Mouse (Mus musculus): ENCODE data around the gene Gm9044. TPM values are rescaled to one million over a fixed set of nuclear protein-coding genes. Genes with fewer than 3 reads are reported as not detected.
A peak's percentile ranks its signal among the peaks of the same experiment; 100 is the strongest.
"Not testable (repeated sequence)": the region's sequence is repeated elsewhere in the genome, so short reads cannot be mapped to it uniquely, and the experiment has no call there.

Gene Gm9044
- not detected in 2 replicates for polyA plus RNA-seq (2012; ENCODE audit: insufficient read depth, low replicate concordance)

DNA sequence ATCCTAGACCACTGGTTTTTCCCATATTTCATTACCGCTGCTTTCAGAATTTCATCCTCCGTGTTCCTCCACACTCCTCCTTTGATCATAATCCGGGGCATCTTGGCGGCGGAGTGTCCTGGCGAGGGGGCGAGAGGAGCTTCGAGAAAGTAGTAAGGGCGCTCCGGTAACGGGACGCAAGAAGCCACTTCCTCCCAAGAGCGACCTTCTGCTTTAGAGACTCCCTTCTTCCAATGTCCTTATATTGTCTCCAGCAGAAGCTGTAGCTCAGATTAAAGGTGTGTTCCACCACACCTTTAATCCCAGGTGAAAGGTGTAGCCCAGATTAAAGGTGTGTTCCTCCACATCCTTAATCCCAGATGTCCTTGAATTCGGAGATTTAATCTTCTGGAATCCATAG is at the start of gene Gm9044:
Gene Gm9044, minus strand, starts transcription at position 101 of the 400 bp plus-strand sequence.
- H3K4me1 ChIP-seq; H3K4me3 ChIP-seq (replicated peaks); H3K9me3 ChIP-seq; H3K36me3 ChIP-seq (replicated peaks; ENCODE audit: low read length); H3K27me3 ChIP-seq (replicated peaks): not testable (repeated sequence)

DNA sequence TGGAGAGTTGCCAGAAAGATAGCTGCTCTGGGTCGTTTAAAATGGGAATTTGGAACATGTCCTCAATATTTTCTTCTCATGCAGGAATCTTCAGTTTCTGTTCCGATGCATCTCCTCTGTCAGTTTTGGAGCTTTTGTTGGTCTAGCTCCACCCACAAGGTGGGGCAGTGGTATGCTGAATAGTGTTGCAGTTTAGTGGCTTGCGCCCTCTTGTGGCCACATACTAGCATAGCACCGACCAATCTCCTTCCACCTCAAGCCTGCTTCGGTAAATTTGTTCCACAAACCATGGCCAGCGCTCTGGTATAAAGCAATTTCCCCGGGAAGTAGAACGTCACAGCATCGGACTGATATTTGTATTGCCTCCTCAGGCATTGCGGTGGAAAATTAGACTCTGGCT is 38.2 kb upstream of the Gm9044 start:
- Histone ChIP-seq H3K27me3 (replicated peaks) (peaks cover 2% of the 10 kb centered on the region), H3K4me3 (replicated peaks) (peak overlapping the region; percentile 66), H3K9me3 (peaks cover 9% of the 10 kb centered on the region), H3K4me1 (peaks cover 15% of the 10 kb centered on the region; the same call in 1 of the 2 replicates), H3K36me3 (replicated peaks; ENCODE audit: low read length) (no peaks in the 10 kb centered on the region)
- no peak for TF ChIP-seq GATA1 (IDR thresholded peaks at IDR 0.05; ENCODE audit: borderline replicate concordance, low read length)
- no peak for TF ChIP-seq FLI1 (IDR thresholded peaks at IDR 0.05; ENCODE audit: low read length)

DNA sequence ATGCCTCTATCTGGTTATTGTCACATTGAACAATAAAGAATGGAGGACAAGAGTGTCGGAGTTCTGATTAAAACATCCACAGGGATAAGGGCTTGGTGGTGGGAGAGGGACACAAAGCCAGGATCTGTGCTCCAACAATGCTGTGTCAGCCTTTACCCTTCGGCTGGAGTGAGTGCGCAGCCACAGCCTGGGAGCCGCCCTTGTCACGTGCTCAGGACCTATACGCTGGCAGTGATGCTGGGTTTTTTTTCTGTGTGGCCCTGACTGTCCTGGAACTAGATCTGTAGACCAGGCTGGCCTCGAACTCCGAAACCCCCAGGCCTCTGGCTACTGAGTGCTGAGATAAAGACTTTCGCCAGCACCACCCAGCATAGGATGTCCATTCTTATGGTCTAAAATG is 37.3 kb upstream of the Gm9044 start:
- H3K9me3 ChIP-seq = peaks cover 9% of the 10 kb centered on the region
- no peak for TF ChIP-seq GATA1 (IDR thresholded peaks at IDR 0.05; ENCODE audit: borderline replicate concordance, low read length)
- TF ChIP-seq FLI1 (IDR thresholded peaks at IDR 0.05; ENCODE audit: low read length) = no peak
- peaks cover 15% of the 10 kb centered on the region; the same call in 1 of the 2 replicates for H3K4me1 ChIP-seq
- H3K4me3 ChIP-seq (replicated peaks) = no peak overlapping the region
- H3K27me3 ChIP-seq (replicated peaks) = peaks cover 2% of the 10 kb centered on the region
- H3K36me3 ChIP-seq (replicated peaks; ENCODE audit: low read length) = no peaks in the 10 kb centered on the region

DNA sequence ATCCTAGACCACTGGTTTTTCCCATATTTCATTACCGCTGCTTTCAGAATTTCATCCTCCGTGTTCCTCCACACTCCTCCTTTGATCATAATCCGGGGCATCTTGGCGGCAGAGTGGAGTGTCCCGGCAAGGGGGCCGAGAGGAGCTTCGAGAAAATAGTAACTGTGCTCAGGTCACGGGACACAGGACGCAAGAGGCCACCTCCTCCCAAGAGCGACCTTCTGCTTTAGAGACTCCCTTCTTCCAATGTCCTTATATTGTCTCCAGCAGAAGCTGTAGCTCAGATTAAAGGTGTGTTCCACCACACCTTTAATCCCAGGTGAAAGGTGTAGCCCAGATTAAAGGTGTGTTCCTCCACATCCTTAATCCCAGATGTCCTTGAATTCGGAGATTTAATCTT is 21.8 kb upstream of the Gm9044 start, which contains the start of gene Gm9049:
Gene Gm9049, minus strand, starts transcription at position 101 of the 400 bp plus-strand sequence.
- not testable (repeated sequence) for H3K4me1 ChIP-seq; H3K4me3 ChIP-seq (replicated peaks); H3K27me3 ChIP-seq (replicated peaks); H3K9me3 ChIP-seq; H3K36me3 ChIP-seq (replicated peaks; ENCODE audit: low read length)

DNA sequence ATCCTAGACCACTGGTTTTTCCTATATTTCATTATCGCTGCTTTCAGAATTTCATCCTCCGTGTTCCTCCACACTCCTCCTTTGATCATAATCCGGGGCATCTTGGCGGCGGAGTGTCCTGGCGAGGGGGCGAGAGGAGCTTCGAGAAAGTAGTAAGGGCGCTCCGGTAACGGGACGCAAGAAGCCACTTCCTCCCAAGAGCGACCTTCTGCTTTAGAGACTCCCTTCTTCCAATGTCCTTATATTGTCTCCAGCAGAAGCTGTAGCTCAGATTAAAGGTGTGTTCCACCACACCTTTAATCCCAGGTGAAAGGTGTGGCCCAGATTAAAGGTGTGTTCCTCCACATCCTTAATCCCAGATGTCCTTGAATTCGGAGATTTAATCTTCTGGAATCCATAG is 16.4 kb upstream of the Gm9044 start, which contains the start of gene Gm9048:
Gene Gm9048, minus strand, starts transcription at position 101 of the 400 bp plus-strand sequence.
- not testable (repeated sequence) for H3K4me1 ChIP-seq; H3K36me3 ChIP-seq (replicated peaks; ENCODE audit: low read length); H3K27me3 ChIP-seq (replicated peaks); H3K9me3 ChIP-seq; H3K4me3 ChIP-seq (replicated peaks)

DNA sequence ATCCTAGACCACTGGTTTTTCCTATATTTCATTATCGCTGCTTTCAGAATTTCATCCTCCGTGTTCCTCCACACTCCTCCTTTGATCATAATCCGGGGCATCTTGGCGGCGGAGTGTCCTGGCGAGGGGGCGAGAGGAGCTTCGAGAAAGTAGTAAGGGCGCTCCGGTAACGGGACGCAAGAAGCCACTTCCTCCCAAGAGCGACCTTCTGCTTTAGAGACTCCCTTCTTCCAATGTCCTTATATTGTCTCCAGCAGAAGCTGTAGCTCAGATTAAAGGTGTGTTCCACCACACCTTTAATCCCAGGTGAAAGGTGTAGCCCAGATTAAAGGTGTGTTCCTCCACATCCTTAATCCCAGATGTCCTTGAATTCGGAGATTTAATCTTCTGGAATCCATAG is 10.9 kb upstream of the Gm9044 start, which contains the start of gene Gm9046:
Gene Gm9046, minus strand, starts transcription at position 101 of the 400 bp plus-strand sequence.
- H3K36me3 ChIP-seq (replicated peaks; ENCODE audit: low read length); H3K4me1 ChIP-seq; H3K4me3 ChIP-seq (replicated peaks); H3K9me3 ChIP-seq; H3K27me3 ChIP-seq (replicated peaks): not testable (repeated sequence)

DNA sequence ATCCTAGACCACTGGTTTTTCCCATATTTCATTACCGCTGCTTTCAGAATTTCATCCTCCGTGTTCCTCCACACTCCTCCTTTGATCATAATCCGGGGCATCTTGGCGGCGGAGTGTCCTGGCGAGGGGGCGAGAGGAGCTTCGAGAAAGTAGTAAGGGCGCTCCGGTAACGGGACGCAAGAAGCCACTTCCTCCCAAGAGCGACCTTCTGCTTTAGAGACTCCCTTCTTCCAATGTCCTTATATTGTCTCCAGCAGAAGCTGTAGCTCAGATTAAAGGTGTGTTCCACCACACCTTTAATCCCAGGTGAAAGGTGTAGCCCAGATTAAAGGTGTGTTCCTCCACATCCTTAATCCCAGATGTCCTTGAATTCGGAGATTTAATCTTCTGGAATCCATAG is 5.5 kb upstream of the Gm9044 start, which contains the start of gene Gm9045:
Gene Gm9045, minus strand, starts transcription at position 101 of the 400 bp plus-strand sequence.
- not testable (repeated sequence) for H3K4me3 ChIP-seq (replicated peaks); H3K36me3 ChIP-seq (replicated peaks; ENCODE audit: low read length); H3K27me3 ChIP-seq (replicated peaks); H3K9me3 ChIP-seq; H3K4me1 ChIP-seq

DNA sequence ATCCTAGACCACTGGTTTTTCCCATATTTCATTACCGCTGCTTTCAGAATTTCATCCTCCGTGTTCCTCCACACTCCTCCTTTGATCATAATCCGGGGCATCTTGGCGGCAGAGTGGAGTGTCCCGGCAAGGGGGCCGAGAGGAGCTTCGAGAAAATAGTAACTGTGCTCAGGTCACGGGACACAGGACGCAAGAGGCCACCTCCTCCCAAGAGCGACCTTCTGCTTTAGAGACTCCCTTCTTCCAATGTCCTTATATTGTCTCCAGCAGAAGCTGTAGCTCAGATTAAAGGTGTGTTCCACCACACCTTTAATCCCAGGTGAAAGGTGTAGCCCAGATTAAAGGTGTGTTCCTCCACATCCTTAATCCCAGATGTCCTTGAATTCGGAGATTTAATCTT is 5.3 kb downstream of the Gm9044 start, which contains the start of gene Gm9040:
Gene Gm9040, minus strand, starts transcription at position 101 of the 400 bp plus-strand sequence.
- not testable (repeated sequence) for H3K4me3 ChIP-seq (replicated peaks); H3K4me1 ChIP-seq; H3K9me3 ChIP-seq; H3K36me3 ChIP-seq (replicated peaks; ENCODE audit: low read length); H3K27me3 ChIP-seq (replicated peaks)

DNA sequence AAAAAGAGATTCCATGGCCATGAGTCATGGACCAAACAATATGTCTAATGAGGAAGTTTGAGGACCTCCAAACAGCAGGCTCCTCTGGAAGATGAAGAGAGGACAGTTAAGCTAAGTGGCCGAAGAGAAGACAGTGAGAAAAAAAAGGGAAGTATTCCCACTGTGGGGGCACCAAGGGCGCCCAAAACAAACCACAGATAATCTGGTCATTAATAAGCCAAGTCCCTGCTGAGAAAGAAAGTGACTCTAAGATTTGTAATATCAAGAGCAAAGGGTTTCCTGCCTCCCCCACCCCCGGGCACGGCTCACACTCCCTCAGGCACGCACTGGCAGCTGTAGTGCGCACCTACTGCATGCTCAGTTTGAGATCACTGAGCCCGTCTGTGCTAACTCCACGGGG is 13.2 kb downstream of the Gm9044 start:
- TF ChIP-seq GATA1 (IDR thresholded peaks at IDR 0.05; ENCODE audit: borderline replicate concordance, low read length) = no peak
- no peak for TF ChIP-seq FLI1 (IDR thresholded peaks at IDR 0.05; ENCODE audit: low read length)
- Histone ChIP-seq H3K27me3 (replicated peaks) (no peaks in the 10 kb centered on the region), H3K9me3 (no peaks in the 10 kb centered on the region), H3K4me3 (replicated peaks) (no peak overlapping the region), H3K36me3 (replicated peaks; ENCODE audit: low read length) (no peaks in the 10 kb centered on the region), H3K4me1 (no peaks in the 10 kb centered on the region)

DNA sequence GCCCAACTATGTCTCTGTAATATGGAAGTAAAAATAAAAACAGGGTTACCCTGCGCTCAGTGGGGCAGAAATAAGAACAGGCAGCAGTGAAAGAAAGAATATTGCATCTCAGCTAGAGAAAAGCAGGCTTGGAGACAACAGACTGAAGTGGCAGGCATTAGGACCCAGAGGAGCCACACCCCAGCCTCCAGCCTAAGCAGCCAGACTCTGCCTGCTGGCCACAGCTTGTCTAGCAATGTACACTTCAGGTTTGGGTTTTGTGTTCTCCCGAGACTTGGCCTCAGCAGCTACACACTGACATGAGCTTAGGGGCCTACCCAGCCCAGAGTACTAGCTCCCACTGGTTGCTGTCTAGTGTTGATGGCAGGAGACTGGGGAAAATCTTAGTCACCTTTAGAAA is 30.1 kb downstream of the Gm9044 start:
- not testable (repeated sequence) for H3K4me3 ChIP-seq (replicated peaks); H3K36me3 ChIP-seq (replicated peaks; ENCODE audit: low read length); H3K27me3 ChIP-seq (replicated peaks); H3K4me1 ChIP-seq; H3K9me3 ChIP-seq

DNA sequence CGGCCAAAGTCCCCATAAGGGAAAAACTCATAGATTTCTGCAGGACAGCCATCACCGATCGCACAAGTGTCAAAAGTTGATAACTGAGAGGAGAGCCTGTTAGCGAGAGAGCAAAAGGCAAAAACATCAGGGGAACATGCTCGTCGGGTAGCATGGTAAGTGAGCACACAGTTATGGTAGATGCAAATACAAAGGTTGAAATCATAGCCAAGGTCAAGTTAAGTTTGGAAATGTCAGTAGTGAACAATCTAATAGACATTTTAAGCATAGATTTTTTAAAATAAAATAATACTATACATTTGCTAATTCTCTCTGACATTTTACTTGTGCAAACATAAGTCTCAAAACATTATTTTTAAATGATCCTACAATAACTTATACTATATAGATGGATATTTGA is 37.3 kb downstream of the Gm9044 start, which contains the start of gene Iltifb:
Gene Iltifb, minus strand, starts transcription at position 101 of the 400 bp plus-strand sequence.
- no peak within 1 kb of the TSS for H3K4me3 ChIP-seq (replicated peaks)
- no peaks in the 10 kb centered on the region for H3K36me3 ChIP-seq (replicated peaks; ENCODE audit: low read length)
- TF ChIP-seq GATA1 (IDR thresholded peaks at IDR 0.05; ENCODE audit: borderline replicate concordance, low read length) = no peak
- no peak for TF ChIP-seq FLI1 (IDR thresholded peaks at IDR 0.05; ENCODE audit: low read length)
- H3K27me3 ChIP-seq (replicated peaks) = no peaks in the 10 kb centered on the region
- H3K4me1 ChIP-seq = no peaks in the 10 kb centered on the region
- H3K9me3 ChIP-seq = no peaks in the 10 kb centered on the region

DNA sequence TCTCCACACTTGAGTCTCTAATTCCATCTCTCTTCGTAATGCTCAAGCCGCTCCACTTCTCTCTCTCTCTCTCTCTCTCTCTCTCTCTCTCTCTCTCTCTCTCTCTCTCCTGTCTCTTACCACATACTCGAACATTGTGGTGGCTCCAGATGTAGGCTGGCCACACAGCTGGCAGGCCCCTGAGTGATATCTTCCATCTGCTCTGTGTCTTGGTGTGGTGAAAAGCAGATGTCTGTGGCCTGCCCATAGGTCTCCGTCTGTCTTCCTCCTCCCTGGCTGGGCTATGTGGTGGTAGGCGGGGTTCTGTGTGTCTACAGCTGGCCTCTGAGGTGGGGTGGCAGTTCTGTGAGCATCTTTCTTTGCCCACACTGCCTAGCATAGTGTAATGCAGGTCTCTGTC is 49.2 kb downstream of the Gm9044 start:
- H3K4me3 ChIP-seq (replicated peaks); H3K36me3 ChIP-seq (replicated peaks; ENCODE audit: low read length); H3K4me1 ChIP-seq; H3K27me3 ChIP-seq (replicated peaks); H3K9me3 ChIP-seq: not testable (repeated sequence)

DNA sequence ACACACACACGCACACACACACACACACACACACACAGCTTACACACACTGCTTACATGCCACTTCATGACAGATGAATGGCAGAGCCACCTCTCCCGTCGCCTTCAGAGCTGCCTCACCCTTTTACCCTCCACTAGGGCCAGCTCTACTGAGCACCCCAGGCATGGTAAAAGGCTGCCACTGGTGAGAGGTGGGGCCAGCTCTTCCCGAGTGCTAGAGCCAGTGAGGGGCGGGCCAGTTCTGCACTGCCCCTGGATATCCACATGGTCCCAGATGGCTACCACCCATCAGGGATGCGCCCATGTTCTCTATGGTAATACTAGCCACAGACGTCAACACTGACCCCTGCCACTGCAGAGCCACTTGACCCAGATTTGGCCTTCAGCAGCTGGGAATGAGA is 49.6 kb downstream of the Gm9044 start:
- H3K4me3 ChIP-seq (replicated peaks); H3K9me3 ChIP-seq; H3K27me3 ChIP-seq (replicated peaks); H3K36me3 ChIP-seq (replicated peaks; ENCODE audit: low read length); H3K4me1 ChIP-seq: not testable (repeated sequence)
